Mouse (Mus musculus): Measurements from ENCODE around the gene Ccdc50.

DNA sequence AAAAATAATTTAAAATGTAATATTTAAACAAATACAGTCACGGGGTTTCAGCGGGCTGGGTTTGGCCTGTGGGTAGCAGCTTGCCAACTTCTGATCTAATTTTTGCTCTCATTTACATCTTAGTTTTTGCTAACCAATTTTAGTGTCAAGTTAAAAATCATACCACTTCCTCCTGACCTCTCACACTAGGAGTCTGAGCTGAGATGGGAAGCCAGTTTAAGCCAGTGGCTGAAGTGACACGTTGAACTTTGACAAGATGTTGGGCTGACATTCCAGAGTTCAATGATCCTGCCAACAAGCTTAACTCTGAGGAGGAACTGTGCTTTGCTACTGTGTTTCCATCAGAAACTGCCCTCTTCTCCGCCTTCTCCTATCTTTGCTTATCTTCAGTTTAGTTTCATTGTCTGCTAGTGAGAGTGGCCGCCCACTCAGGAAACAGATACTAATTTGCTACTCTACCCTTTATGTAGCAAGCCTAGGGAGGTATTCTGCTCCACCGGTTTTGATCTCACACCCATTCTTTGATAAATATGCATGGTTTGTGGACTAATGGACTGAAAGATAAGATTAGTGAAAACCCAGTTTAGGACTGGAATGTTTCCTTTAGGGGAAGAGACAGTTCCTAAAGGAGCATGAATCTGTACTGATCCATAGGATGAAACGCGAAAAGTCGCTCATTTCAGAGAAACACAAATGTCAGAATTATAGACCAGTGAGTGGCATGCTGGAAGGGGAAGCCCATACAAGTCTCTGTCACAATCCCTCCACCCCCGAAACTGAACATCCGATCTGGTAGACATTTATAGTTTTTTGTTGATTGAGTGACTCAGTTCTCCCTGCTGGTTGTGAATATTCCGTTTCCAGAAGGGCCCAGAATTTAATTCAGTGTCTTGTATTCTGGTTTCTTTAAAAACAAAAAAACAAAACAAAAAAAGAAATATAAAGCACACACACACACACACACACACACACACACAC is 746 bp upstream of the Ccdc50 start:
- TF ChIP-seq CTCF (IDR thresholded peaks at IDR 0.05; ENCODE audit: borderline replicate concordance, insufficient read depth, low read depth, low read length) (no peak), POLR2A (IDR thresholded peaks at IDR 0.05; ENCODE audit: borderline replicate concordance, insufficient read depth, low read length) (no peak)
